Comparison of ENCODE assay signal across 10 mouse cellular contexts in the genomic region with DNA sequence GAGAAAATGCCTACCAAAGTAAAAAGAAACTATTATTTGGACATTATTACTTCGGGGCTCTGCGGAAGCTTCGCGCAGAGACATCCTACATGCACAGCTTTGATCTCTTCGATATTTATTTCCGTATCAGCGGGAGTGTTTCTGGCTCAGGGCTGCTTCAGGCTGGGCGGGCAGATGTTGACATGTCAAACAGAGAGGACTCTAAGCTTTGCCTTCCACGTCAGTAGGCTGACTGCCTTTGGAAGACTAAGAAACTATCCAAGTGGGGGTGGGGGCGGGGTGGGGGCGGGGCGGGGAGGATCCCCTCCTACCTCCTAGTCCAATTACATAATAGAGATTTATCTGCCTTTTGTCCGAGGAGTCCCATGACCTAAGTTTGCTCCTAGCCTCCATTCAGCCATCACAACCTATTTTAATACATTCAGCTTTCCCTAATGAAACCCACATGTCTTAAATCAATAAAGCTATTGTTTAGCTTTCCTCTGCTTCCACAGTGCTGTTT.
DNase-seq lines count a peak whose midpoint lies in the region; ATAC-seq lines count a peak whose summit lies in the region.
"Had no signal": no experiment of that assay in that cellular context is flagged by ENCODE, and none has a peak within 500 bp of the region (broad histone marks: within the 10 kb centered on the region; RNA-seq: fewer than 3 reads in every experiment).

No protein-coding gene starts in this region.

- peak; percentile 14 for DNase-seq in liver
- no peak for DNase-seq in liver, embryonic 11.5 days (ENCODE audit: low spot score)
- DNase-seq in forebrain, embryonic 11.5 days (ENCODE audit: low spot score) = peak; percentile 69
- DNase-seq in limb, embryonic 10.5 days (ENCODE audit: low spot score) = peak; percentile 47
- no peak for DNase-seq in thymus, postnatal 10 days (ENCODE audit: low spot score in 2 of 2)
- no peak for DNase-seq in T-cell, adult 2 months (ENCODE audit: low spot score)
- DNase-seq in cerebellum, postnatal 4 days (ENCODE audit: low spot score in 2 of 2) = no peak
- DNase-seq: kidney, adult 9 months had no signal

- H3K9ac ChIP-seq in liver, embryonic 11.5 days (ENCODE audit: low read depth, low read length) = no peak overlapping the region
- H3K9ac ChIP-seq in forebrain, embryonic 11.5 days (ENCODE audit: low read length) = no peak overlapping the region
- no peak overlapping the region for H3K9ac ChIP-seq in neural tube, embryonic 14.5 days (replicated peaks; ENCODE audit: low read depth, low read length)

- H3K9me3 ChIP-seq in liver, embryonic 11.5 days (ENCODE audit: control insufficient read depth, low read length) = no peaks in the 10 kb centered on the region
- H3K9me3 ChIP-seq in forebrain, embryonic 11.5 days (ENCODE audit: control insufficient read depth, low read length) = no peaks in the 10 kb centered on the region
- H3K9me3 ChIP-seq in limb, embryonic 10.5 days (replicated peaks) = no peaks in the 10 kb centered on the region
- H3K9me3 ChIP-seq in neural tube, embryonic 14.5 days (ENCODE audit: control insufficient read depth, low read length) = no peaks in the 10 kb centered on the region
- H3K9me3 ChIP-seq: megakaryocyte, embryonic 14.5 days had no signal

- peaks cover 15% of the 10 kb centered on the region for H3K4me1 ChIP-seq in liver, embryonic 11.5 days (replicated peaks; ENCODE audit: control insufficient read depth, insufficient read depth, low read length)
- peaks cover 14% of the 10 kb centered on the region for H3K4me1 ChIP-seq in forebrain, embryonic 11.5 days (replicated peaks; ENCODE audit: control insufficient read depth, insufficient read depth, low read length)
- H3K4me1 ChIP-seq in limb, embryonic 10.5 days = peaks cover 29% of the 10 kb centered on the region
- 0 out of 2 replicates have a peak, but pooled peaks cover 2% of the 10 kb centered on the region for H3K4me1 ChIP-seq in neural tube, embryonic 14.5 days (ENCODE audit: control insufficient read depth, insufficient read depth, low read length)

- 57% methylated on average over 13 of the region's 13 CpGs for WGBS in liver, embryonic 11.5 days
- WGBS in forebrain, embryonic 11.5 days = 24% methylated on average over 13 of the region's 13 CpGs
- WGBS in limb, embryonic 10.5 days = 52% methylated on average over 13 of the region's 13 CpGs
- WGBS in neural tube, embryonic 14.5 days = 21% methylated on average over 13 of the region's 13 CpGs

- H3K4me2 ChIP-seq in liver, embryonic 11.5 days = no peak overlapping the region
- H3K4me2 ChIP-seq in forebrain, embryonic 11.5 days (ENCODE audit: low read depth, low read length, severe bottlenecking) = peak overlapping the region; percentile 29; the same call in 1 of the 2 replicates
- 0 out of 2 replicates have a peak overlapping the region, but pooled peaks have one; percentile 12 for H3K4me2 ChIP-seq in neural tube, embryonic 14.5 days (ENCODE audit: low read depth, low read length)

- H3K27ac ChIP-seq in liver, embryonic 11.5 days (ENCODE audit: low read depth, low read length) = no peak overlapping the region
- H3K27ac ChIP-seq in forebrain, embryonic 11.5 days (ENCODE audit: low read depth, low read length) = no peak overlapping the region; the same call in 1 of the 2 replicates
- H3K27ac ChIP-seq in limb, embryonic 10.5 days = peak overlapping the region; percentile 56
- no peak overlapping the region for H3K27ac ChIP-seq in neural tube, embryonic 14.5 days (ENCODE audit: low read depth, low read length)

- no peak for ATAC-seq in liver, embryonic 11.5 days (replicated peaks; ENCODE audit: low FRiP score)
- peak; percentile 69 for ATAC-seq in forebrain, embryonic 11.5 days (replicated peaks; ENCODE audit: low FRiP score)
- peak; percentile 65; the same call in 1 of the 2 replicates for ATAC-seq in neural tube, embryonic 14.5 days (ENCODE audit: low read depth)

- no peak overlapping the region for H3K4me3 ChIP-seq in liver, embryonic 11.5 days (ENCODE audit: low read depth, low read length)
- H3K4me3 ChIP-seq in forebrain, embryonic 11.5 days (ENCODE audit: low read depth, low read length) = no peak overlapping the region
- H3K4me3 ChIP-seq in limb, embryonic 10.5 days = no peak overlapping the region
- H3K4me3 ChIP-seq in neural tube, embryonic 14.5 days (ENCODE audit: low read depth, low read length) = no peak overlapping the region
- H3K4me3 ChIP-seq: megakaryocyte, embryonic 14.5 days had no signal

- H3K36me3 ChIP-seq in liver, embryonic 11.5 days (ENCODE audit: control insufficient read depth, insufficient read depth, low read length) = no peaks in the 10 kb centered on the region
- no peaks in the 10 kb centered on the region for H3K36me3 ChIP-seq in forebrain, embryonic 11.5 days (ENCODE audit: control insufficient read depth, insufficient read depth, low read length)
- no peaks in the 10 kb centered on the region for H3K36me3 ChIP-seq in limb, embryonic 10.5 days
- no peaks in the 10 kb centered on the region for H3K36me3 ChIP-seq in neural tube, embryonic 14.5 days (ENCODE audit: control insufficient read depth, insufficient read depth, low read length)

- H3K27me3 ChIP-seq in liver, embryonic 11.5 days (replicated peaks; ENCODE audit: control insufficient read depth, insufficient read depth, low read length) = no peaks in the 10 kb centered on the region
- H3K27me3 ChIP-seq in forebrain, embryonic 11.5 days (ENCODE audit: control insufficient read depth, insufficient read depth, low read length) = no peaks in the 10 kb centered on the region
- no peaks in the 10 kb centered on the region for H3K27me3 ChIP-seq in limb, embryonic 10.5 days (ENCODE audit: low read depth, poor library complexity, severe bottlenecking)
- no peaks in the 10 kb centered on the region for H3K27me3 ChIP-seq in neural tube, embryonic 14.5 days (ENCODE audit: control insufficient read depth, insufficient read depth, low read length)
- H3K27me3 ChIP-seq: megakaryocyte, embryonic 14.5 days had no signal

Comparison
In these comparisons a context has a peak if more than half of its experiments do, and no peak if none do; other contexts are left out.
1. DNase-seq: peak in liver (single experiment), forebrain, embryonic 11.5 days (single experiment) and limb, embryonic 10.5 days (single experiment); none in liver, embryonic 11.5 days (single experiment), thymus, postnatal 10 days (0 of 2), T-cell, adult 2 months (single experiment) and cerebellum, postnatal 4 days (0 of 2).